Mouse (Mus musculus) common myeloid progenitor, adult 5-6 weeks (primary cell): ENCODE results near the gene Fam243. TPM values are rescaled to one million over a fixed set of nuclear protein-coding genes. Genes with fewer than 3 reads are reported as not detected.

Experiments
- ATAC-seq: replicated peaks from 2 replicates; pipeline ENCODE4 v1.8.0; 2016; ENCODE audit warnings: low read depth, mild to moderate bottlenecking, moderate TSS enrichment, inconsistent platforms; ENCODE audit not compliant: poor library complexity, severe bottlenecking
- total RNA-seq: library from RNA; stranded (forward); fragments of 200-1000, 187-1606 nt; gene quantifications from 2 replicates; pipeline ENCODE4 v1.2.3, GENCODE M21; 2017

Fam243 gene
- total RNA-seq, 1 experiment from 2014 or later = not detected

DNA sequence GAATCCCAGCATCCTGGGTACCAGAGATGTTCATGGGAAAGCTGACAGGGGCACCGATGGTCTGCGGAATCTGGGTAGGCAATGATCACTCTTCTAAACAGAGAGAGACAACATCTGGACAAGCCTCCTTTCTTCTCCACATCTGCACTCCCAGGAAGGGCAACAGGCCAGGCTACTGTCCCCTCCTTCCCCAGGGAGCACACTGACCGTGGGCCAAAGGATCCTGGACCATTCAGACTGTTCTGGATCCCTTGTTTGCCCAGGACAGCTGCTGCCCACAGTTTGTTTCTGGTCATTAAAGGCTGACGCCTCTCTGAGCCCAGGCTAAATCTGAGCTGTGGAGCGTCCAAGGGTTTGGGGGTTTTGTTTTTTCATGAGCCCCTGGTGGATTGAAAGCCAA lies 38.6 kb downstream of the Fam243 start:
- no peak for ATAC-seq

DNA sequence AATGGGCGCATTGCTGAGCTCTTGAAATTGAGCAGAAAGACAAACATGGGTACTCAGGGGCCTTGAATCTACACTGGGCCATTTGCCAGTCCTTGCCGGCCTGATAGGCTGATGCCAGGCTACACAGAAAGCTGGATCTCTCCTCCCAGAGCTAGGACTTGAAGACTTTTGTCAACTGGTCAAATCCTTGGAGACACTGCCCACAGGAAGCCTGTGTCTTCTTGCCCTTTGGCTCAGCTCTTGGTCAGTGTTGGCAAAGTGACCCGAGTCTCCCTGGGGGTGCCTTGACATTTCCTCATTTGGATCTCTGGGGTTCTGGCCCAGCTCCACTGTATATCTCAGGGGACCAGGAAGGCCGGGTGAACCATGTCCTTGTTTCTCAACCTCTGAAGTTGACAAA lies 45.7 kb downstream of the Fam243 start:
- ATAC-seq = no peak

DNA sequence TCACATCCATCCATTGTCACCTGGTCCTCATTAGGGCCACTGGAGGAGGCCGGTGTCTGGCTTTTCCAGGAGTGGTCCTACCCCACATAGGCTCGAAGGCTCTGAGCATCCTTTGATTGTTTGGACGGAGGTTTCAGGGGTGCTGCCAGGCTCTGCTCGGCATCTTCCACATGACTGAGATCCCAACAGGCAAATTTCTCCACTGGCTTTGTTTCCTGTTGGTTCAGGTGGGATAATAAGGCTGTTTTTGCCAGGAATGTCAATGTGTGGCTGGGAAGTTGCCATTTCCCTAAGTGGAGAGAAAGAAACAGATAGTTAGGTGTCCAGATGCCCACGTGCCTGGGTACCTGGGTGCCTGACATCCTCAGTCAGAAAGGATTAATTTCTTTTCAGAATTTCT lies 46.7 kb downstream of the Fam243 start:
- no peak for ATAC-seq

Other genes starting within 250 kb of the Fam243 start
- gene Kcne2, start 29.1 kb downstream of the Fam243 start, total RNA-seq = not detected in 2 replicates
- gene Smim11, start 20.2 kb downstream of the Fam243 start, total RNA-seq = 144 and 171 TPM in 2 replicates
- not detected in 2 replicates for gene Kcne1, start 38.0 kb upstream of the Fam243 start, total RNA-seq
- gene Rcan1, start 149.4 kb upstream of the Fam243 start, total RNA-seq = 7.6 and 13.8 TPM in 2 replicates
- not detected in 2 replicates for gene Clic6, start 164.3 kb upstream of the Fam243 start, total RNA-seq